Mouse (Mus musculus): ENCODE measurements around the gene Taf3. TPM values are rescaled to one million over a fixed set of nuclear protein-coding genes. Genes with fewer than 3 reads are reported as not detected.

The Taf3 gene
- total RNA-seq, 1 experiment, result 7.8 TPM

DNA sequence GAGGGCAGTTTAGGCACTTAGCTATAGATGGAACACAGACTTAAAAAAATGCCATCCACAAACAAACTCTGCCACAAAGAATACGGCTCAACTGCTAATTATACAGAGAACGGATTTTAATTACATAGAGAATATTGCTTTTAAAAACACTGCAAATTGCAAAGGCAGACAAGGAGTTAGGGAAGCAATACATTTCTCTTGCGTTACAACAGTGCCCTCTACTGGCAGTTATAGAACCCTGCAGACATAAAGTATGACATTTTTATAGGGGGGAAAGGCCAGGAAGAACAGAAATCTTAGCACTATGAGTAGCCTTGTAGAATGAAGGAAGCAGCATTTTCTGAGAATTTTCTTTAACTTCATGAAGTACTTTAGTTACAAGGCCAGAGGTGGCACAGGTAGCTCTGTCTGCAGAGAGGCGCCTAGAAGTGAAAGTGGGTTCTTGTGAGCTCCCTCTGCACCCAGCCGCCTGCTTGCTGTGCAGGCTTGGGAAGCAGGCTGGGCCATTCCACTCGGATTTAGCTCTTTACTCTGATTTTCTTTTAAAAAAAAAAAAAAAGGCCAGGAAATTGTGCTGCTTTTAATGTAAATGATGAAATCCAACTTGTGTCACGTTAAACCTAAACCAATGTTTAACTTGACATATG lies 38.0 kb downstream of the Taf3 start:
- Histone ChIP-seq H3K4me3 (ENCODE audit: insufficient read depth in 1 of 2, low read depth in 1 of 2, low read length in 2 of 2, poor library complexity in 1 of 2, severe bottlenecking in 1 of 2) (no peak overlapping the region), H3K36me3 (ENCODE audit: control insufficient read depth, insufficient read depth, low read length, poor library complexity, severe bottlenecking) (no peaks in the 10 kb centered on the region), H3K4me1 (ENCODE audit: control insufficient read depth in 2 of 2, insufficient read depth in 2 of 2, low read length in 2 of 2, poor library complexity in 1 of 2) (no peaks in the 10 kb centered on the region), H3K9ac (ENCODE audit: insufficient read depth, low read depth, low read length, poor library complexity, severe bottlenecking) (no peak overlapping the region), H3K27ac (ENCODE audit: insufficient read depth, low read depth, low read length, poor library complexity, severe bottlenecking) (no peak overlapping the region), H3K9me3 (ENCODE audit: control insufficient read depth, insufficient read depth, low read depth, low read length) (no peaks in the 10 kb centered on the region)
- in situ Hi-C loops (cut with MboI; ENCODE audit: low sequenced_read_pairs in 2 of 2, unreplicated experiment in 2 of 2), result loop anchor here in 1 of 2 experiments (10.0 kb wide), 1 partner anchor 1336 kb away; no protein-coding TSS in a partner anchor
- DNase-seq (ENCODE audit: low read depth, low spot score), result peak; percentile 35
- TF ChIP-seq ZNF384 (IDR thresholded peaks at IDR 0.05; ENCODE audit: low read depth, low read length), result no peak
- peak; percentile 5; the same call in 1 of the 2 replicates for TF ChIP-seq ZC3H11A (IDR thresholded peaks at IDR 0.05; ENCODE audit: borderline replicate concordance, low read depth, low read length)
- no peak for TF ChIP-seq HCFC1 (IDR thresholded peaks at IDR 0.05; ENCODE audit: borderline replicate concordance, insufficient read depth, low read length)

GRCm38 (mm10) chr2:10009671-10010254 lies 38.6 kb downstream of the Taf3 start:
- no peaks in the 10 kb centered on the region for H3K36me3 ChIP-seq (ENCODE audit: control insufficient read depth, insufficient read depth, low read length, poor library complexity, severe bottlenecking)
- no peak overlapping the region for H3K4me3 ChIP-seq (ENCODE audit: insufficient read depth in 1 of 2, low read depth in 1 of 2, low read length in 2 of 2, poor library complexity in 1 of 2, severe bottlenecking in 1 of 2)
- H3K4me1 ChIP-seq (ENCODE audit: control insufficient read depth in 2 of 2, insufficient read depth in 2 of 2, low read length in 2 of 2, poor library complexity in 1 of 2), result no peaks in the 10 kb centered on the region
- TF ChIP-seq MAFK (IDR thresholded peaks at IDR 0.05; ENCODE audit: insufficient read depth, low read depth, low read length), result no peak
- TF ChIP-seq ZC3H11A (IDR thresholded peaks at IDR 0.05; ENCODE audit: borderline replicate concordance, low read depth, low read length), result no peak
- TF ChIP-seq CHD2 (IDR thresholded peaks at IDR 0.05; ENCODE audit: low read depth, low read length), result no peak
- TF ChIP-seq ZNF384 (IDR thresholded peaks at IDR 0.05; ENCODE audit: low read depth, low read length), result no peak
- TF ChIP-seq HCFC1 (IDR thresholded peaks at IDR 0.05; ENCODE audit: borderline replicate concordance, insufficient read depth, low read length), result no peak
- no peak for DNase-seq (ENCODE audit: low read depth, low spot score)
- no peak overlapping the region for H3K9ac ChIP-seq (ENCODE audit: insufficient read depth, low read depth, low read length, poor library complexity, severe bottlenecking)
- no peaks in the 10 kb centered on the region for H3K9me3 ChIP-seq (ENCODE audit: control insufficient read depth, insufficient read depth, low read depth, low read length)
- in situ Hi-C loops (cut with MboI; ENCODE audit: low sequenced_read_pairs in 2 of 2, unreplicated experiment in 2 of 2), result loop anchor here in 1 of 2 experiments (10.0 kb wide), 1 partner anchor 1335 kb away; no protein-coding TSS in a partner anchor
- H3K27ac ChIP-seq (ENCODE audit: insufficient read depth, low read depth, low read length, poor library complexity, severe bottlenecking), result no peak overlapping the region

GRCm38 (mm10) chr2:10008593-10008992 lies 39.8 kb downstream of the Taf3 start:
- Histone ChIP-seq H3K9ac (ENCODE audit: insufficient read depth, low read depth, low read length, poor library complexity, severe bottlenecking) (no peak overlapping the region), H3K36me3 (ENCODE audit: control insufficient read depth, insufficient read depth, low read length, poor library complexity, severe bottlenecking) (no peaks in the 10 kb centered on the region), H3K4me3 (ENCODE audit: insufficient read depth in 1 of 2, low read depth in 1 of 2, low read length in 2 of 2, poor library complexity in 1 of 2, severe bottlenecking in 1 of 2) (no peak overlapping the region), H3K27ac (ENCODE audit: insufficient read depth, low read depth, low read length, poor library complexity, severe bottlenecking) (no peak overlapping the region), H3K9me3 (ENCODE audit: control insufficient read depth, insufficient read depth, low read depth, low read length) (no peaks in the 10 kb centered on the region), H3K4me1 (ENCODE audit: control insufficient read depth in 2 of 2, insufficient read depth in 2 of 2, low read length in 2 of 2, poor library complexity in 1 of 2) (no peaks in the 10 kb centered on the region)
- no peak for TF ChIP-seq MAFK (IDR thresholded peaks at IDR 0.05; ENCODE audit: insufficient read depth, low read depth, low read length)
- TF ChIP-seq ZNF384 (IDR thresholded peaks at IDR 0.05; ENCODE audit: low read depth, low read length), result no peak
- no peak for TF ChIP-seq CHD2 (IDR thresholded peaks at IDR 0.05; ENCODE audit: low read depth, low read length)
- no peak for TF ChIP-seq ZC3H11A (IDR thresholded peaks at IDR 0.05; ENCODE audit: borderline replicate concordance, low read depth, low read length)
- no peak for TF ChIP-seq HCFC1 (IDR thresholded peaks at IDR 0.05; ENCODE audit: borderline replicate concordance, insufficient read depth, low read length)
- in situ Hi-C loops (cut with MboI; ENCODE audit: low sequenced_read_pairs in 2 of 2, unreplicated experiment in 2 of 2), result no loop called here
- DNase-seq (ENCODE audit: low read depth, low spot score), result no peak

- Histone ChIP-seq H3K4me3 (ENCODE audit: insufficient read depth in 1 of 2, low read depth in 1 of 2, low read length in 2 of 2, poor library complexity in 1 of 2, severe bottlenecking in 1 of 2) (no peak overlapping the region), H3K27ac (ENCODE audit: insufficient read depth, low read depth, low read length, poor library complexity, severe bottlenecking) (no peak overlapping the region), H3K9me3 (ENCODE audit: control insufficient read depth, insufficient read depth, low read depth, low read length) (no peaks in the 10 kb centered on the region), H3K36me3 (ENCODE audit: control insufficient read depth, insufficient read depth, low read length, poor library complexity, severe bottlenecking) (no peaks in the 10 kb centered on the region), H3K9ac (ENCODE audit: insufficient read depth, low read depth, low read length, poor library complexity, severe bottlenecking) (no peak overlapping the region), H3K4me1 (ENCODE audit: control insufficient read depth in 2 of 2, insufficient read depth in 2 of 2, low read length in 2 of 2, poor library complexity in 1 of 2) (no peaks in the 10 kb centered on the region)
- no peak for TF ChIP-seq ZC3H11A (IDR thresholded peaks at IDR 0.05; ENCODE audit: borderline replicate concordance, low read depth, low read length)
- no peak for TF ChIP-seq CHD2 (IDR thresholded peaks at IDR 0.05; ENCODE audit: low read depth, low read length)
- no peak for TF ChIP-seq MAFK (IDR thresholded peaks at IDR 0.05; ENCODE audit: insufficient read depth, low read depth, low read length)
- no peak for TF ChIP-seq HCFC1 (IDR thresholded peaks at IDR 0.05; ENCODE audit: borderline replicate concordance, insufficient read depth, low read length)
- TF ChIP-seq ZNF384 (IDR thresholded peaks at IDR 0.05; ENCODE audit: low read depth, low read length), result no peak
- in situ Hi-C loops (cut with MboI; ENCODE audit: low sequenced_read_pairs in 2 of 2, unreplicated experiment in 2 of 2), result no loop called here
- DNase-seq (ENCODE audit: low read depth, low spot score), result no peak
These were observed 43.3 kb downstream of the Taf3 start for GRCm38 (mm10) chr2:10004960-10005621.

Measured in ES-E14 (cell line).